Comparison of ENCODE assay signal across 10 mouse cellular contexts in genomic region chr11:69510796-69511496, GRCm38 (mm10). TPM values are rescaled to one million over a fixed set of nuclear protein-coding genes. Genes with fewer than 3 reads are reported as not detected.
DNase-seq lines count a peak whose midpoint lies in the region; ATAC-seq and TF ChIP-seq lines count a peak whose summit lies in the region.
"Had no signal": no experiment of that assay in that cellular context is flagged by ENCODE, and none has a peak within 500 bp of the region (broad histone marks: within the 10 kb centered on the region; RNA-seq: fewer than 3 reads in every experiment).

No protein-coding gene starts in this region.

- intact Hi-C loops in left cerebral cortex, postnatal 14 days (cut with DNase I) = loop anchor here (1.0 to 5.0 kb wide), 4 partner anchors 79 to 259 kb away; no protein-coding TSS in a partner anchor

- TF ChIP-seq CTCF in G1E (IDR thresholded peaks at IDR 0.05; ENCODE audit: low read depth, low read length) = no peak

- no peaks in the 10 kb centered on the region for H3K9me3 ChIP-seq in erythroblast, embryonic 14.5 days (ENCODE audit: control insufficient read depth, low read length)
- no peaks in the 10 kb centered on the region for H3K9me3 ChIP-seq in G1E (replicated peaks)
- no peaks in the 10 kb centered on the region for H3K9me3 ChIP-seq in embryonic facial prominence, embryonic 11.5 days (replicated peaks; ENCODE audit: control insufficient read depth, low read length)
- H3K9me3 ChIP-seq in liver, embryonic 11.5 days (ENCODE audit: control insufficient read depth, low read length) = no peaks in the 10 kb centered on the region

- no peak overlapping the region for H3K4me2 ChIP-seq in embryonic facial prominence, embryonic 11.5 days (ENCODE audit: low read depth, low read length)
- H3K4me2 ChIP-seq in liver, embryonic 11.5 days = peak overlapping the region; percentile 49

- peaks cover 6% of the 10 kb centered on the region for H3K27me3 ChIP-seq in erythroblast, embryonic 14.5 days (ENCODE audit: control insufficient read depth)
- H3K27me3 ChIP-seq in G1E (ENCODE audit: insufficient read depth, low read length) = peaks cover 13% of the 10 kb centered on the region
- no peaks in the 10 kb centered on the region for H3K27me3 ChIP-seq in embryonic facial prominence, embryonic 11.5 days (ENCODE audit: control insufficient read depth, insufficient read depth, low read length)
- peaks cover 6% of the 10 kb centered on the region; the same call in 1 of the 2 replicates for H3K27me3 ChIP-seq in liver, embryonic 11.5 days (replicated peaks; ENCODE audit: control insufficient read depth, insufficient read depth, low read length)

- no peak overlapping the region for H3K27ac ChIP-seq in embryonic facial prominence, embryonic 11.5 days (replicated peaks; ENCODE audit: low read depth, low read length)
- H3K27ac ChIP-seq in liver, embryonic 11.5 days (ENCODE audit: low read depth, low read length) = peak overlapping the region; percentile 78
- H3K27ac ChIP-seq: kidney, postnatal 0 days had no signal

- peaks cover 40% of the 10 kb centered on the region for H3K4me1 ChIP-seq in erythroblast, embryonic 14.5 days (ENCODE audit: control insufficient read depth)
- peaks cover 51% of the 10 kb centered on the region for H3K4me1 ChIP-seq in G1E (ENCODE audit: insufficient read depth, low read depth, low read length)
- no peaks in the 10 kb centered on the region for H3K4me1 ChIP-seq in embryonic facial prominence, embryonic 11.5 days (ENCODE audit: control insufficient read depth, insufficient read depth, low read length)
- H3K4me1 ChIP-seq in liver, embryonic 11.5 days (replicated peaks; ENCODE audit: control insufficient read depth, insufficient read depth, low read length) = peaks cover 26% of the 10 kb centered on the region

- WGBS in embryonic facial prominence, embryonic 11.5 days = 26% methylated on average over 7 of the region's 7 CpGs
- WGBS in liver, embryonic 11.5 days = 6% methylated on average over 7 of the region's 7 CpGs

- no peaks in the 10 kb centered on the region for H3K36me3 ChIP-seq in erythroblast, embryonic 14.5 days (ENCODE audit: control insufficient read depth)
- H3K36me3 ChIP-seq in G1E (replicated peaks) = no peaks in the 10 kb centered on the region
- H3K36me3 ChIP-seq in embryonic facial prominence, embryonic 11.5 days (replicated peaks; ENCODE audit: control insufficient read depth, insufficient read depth, low read depth, low read length) = no peaks in the 10 kb centered on the region
- no peaks in the 10 kb centered on the region for H3K36me3 ChIP-seq in liver, embryonic 11.5 days (ENCODE audit: control insufficient read depth, insufficient read depth, low read length)

- no peak for ATAC-seq in erythroblast, adult 5-6 weeks (replicated peaks; ENCODE audit: low FRiP score, poor library complexity, severe bottlenecking)
- ATAC-seq in G1E (ENCODE audit: extremely low read depth, insufficient number of reproducible peaks, low FRiP score, poor library complexity, severe bottlenecking) = peak; percentile 54
- ATAC-seq in embryonic facial prominence, embryonic 11.5 days (replicated peaks; ENCODE audit: insufficient number of reproducible peaks, low FRiP score, low TSS enrichment, low read depth) = no peak
- peak; percentile 82 for ATAC-seq in liver, embryonic 11.5 days (replicated peaks; ENCODE audit: low FRiP score)

- peak overlapping the region; percentile 14 for H3K4me3 ChIP-seq in erythroblast, embryonic 14.5 days (replicated peaks)
- peak overlapping the region; percentile 43; the same call in 1 of the 2 replicates for H3K4me3 ChIP-seq in G1E (ENCODE audit: low read depth, low read length)
- H3K4me3 ChIP-seq in embryonic facial prominence, embryonic 11.5 days (ENCODE audit: low read depth, low read length) = no peak overlapping the region
- H3K4me3 ChIP-seq in liver, embryonic 11.5 days (ENCODE audit: low read depth, low read length) = no peak overlapping the region

- H3K9ac ChIP-seq in embryonic facial prominence, embryonic 11.5 days (replicated peaks; ENCODE audit: low read length) = no peak overlapping the region
- peak overlapping the region; percentile 2; the same call in 1 of the 2 replicates for H3K9ac ChIP-seq in liver, embryonic 11.5 days (ENCODE audit: low read depth, low read length)

- no peak for DNase-seq in G1E (ENCODE audit: low spot score)
- peak; percentile 83 for DNase-seq in embryonic facial prominence, embryonic 11.5 days (ENCODE audit: low spot score)
- no peak for DNase-seq in liver, embryonic 11.5 days (ENCODE audit: low spot score)
- DNase-seq in thymus, postnatal 10 days (ENCODE audit: low spot score in 2 of 2) = no peak
- no peak for DNase-seq in cerebellum, postnatal 10 days
- no peak for DNase-seq in left cerebral cortex, postnatal 14 days (ENCODE audit: low spot score in 2 of 2)
- DNase-seq: cerebellum, adult 8-10 months had no signal

RNA-seq across cellular contexts. Expression of gene Dnah2, which starts 38.0 kb away (rescaled TPM):
- 0.04 TPM in 1 of 2 replicates, not detected in the other for polyA plus RNA-seq in erythroblast, embryonic 14.5 days (2012)
- not detected in 2 replicates for total RNA-seq in erythroblast, adult 5-6 weeks (2015; ENCODE audit: low replicate concordance)
- total RNA-seq in erythroblast, adult 5-6 weeks (2017; ENCODE audit: low replicate concordance) = not detected in 2 replicates
- total RNA-seq in G1E (2014; fragmentation: Nextera tagmentation) (0.73 and 1.1 TPM in 2 replicates), G1E (2017) (2.6 and 3.2 TPM in 2 replicates)
- polyA plus RNA-seq in G1E (2012) = 0.06 and 0.13 TPM in 2 replicates
- polyA plus RNA-seq in embryonic facial prominence, embryonic 11.5 days (2014; fragmentation: Nextera tagmentation; extraction: Ambion mirVana) = 1.5 and 2.1 TPM in 2 replicates
- 0.14 and 0.52 TPM in 2 replicates for polyA plus RNA-seq in liver, embryonic 11.5 days (2014; fragmentation: Nextera tagmentation; extraction: Ambion mirVana)
- total RNA-seq in left cerebral cortex, postnatal 14 days (2021) = 1 to 10 TPM; 3.5 to 3.6 TPM

RNA-seq across cellular contexts. Expression of gene Efnb3, which starts 49.1 kb away (rescaled TPM):
- 0.15 and 0.20 TPM in 2 replicates for polyA plus RNA-seq in erythroblast, embryonic 14.5 days (2012)
- 1.2 TPM in 1 of 2 replicates, not detected in the other for total RNA-seq in erythroblast, adult 5-6 weeks (2015; ENCODE audit: low replicate concordance)
- 1.3 and 2.2 TPM in 2 replicates for total RNA-seq in erythroblast, adult 5-6 weeks (2017; ENCODE audit: low replicate concordance)
- total RNA-seq in G1E (2014; fragmentation: Nextera tagmentation) (0.29 and 0.68 TPM in 2 replicates), G1E (2017) (0.27 and 0.29 TPM in 2 replicates)
- 0.36 and 0.56 TPM in 2 replicates for polyA plus RNA-seq in G1E (2012)
- polyA plus RNA-seq in embryonic facial prominence, embryonic 11.5 days (2014; fragmentation: Nextera tagmentation; extraction: Ambion mirVana) = 11.2 and 11.3 TPM in 2 replicates
- 1.8 and 2.4 TPM in 2 replicates for polyA plus RNA-seq in liver, embryonic 11.5 days (2014; fragmentation: Nextera tagmentation; extraction: Ambion mirVana)
- 100 to 1,000 TPM in 1 of 2 experiments, 10 to 100 TPM in 1; 71.8 to 100 TPM for total RNA-seq in left cerebral cortex, postnatal 14 days (2021)

Comparison
In these comparisons a context has a peak if more than half of its experiments do, and no peak if none do; other contexts are left out.
1. H3K4me3 ChIP-seq: peak in erythroblast, embryonic 14.5 days (single experiment) and G1E (single experiment); none in embryonic facial prominence, embryonic 11.5 days (single experiment) and liver, embryonic 11.5 days (single experiment).
2. ATAC-seq: peak in G1E (single experiment) and liver, embryonic 11.5 days (single experiment); none in erythroblast, adult 5-6 weeks (single experiment) and embryonic facial prominence, embryonic 11.5 days (single experiment).